Mouse (Mus musculus): Measurements from ENCODE around the gene Tubb5.
A peak's percentile ranks its signal among the peaks of the same experiment; 100 is the strongest.

Tubb5 gene

GRCm38 (mm10) chr17:35838122-35838544, at the start of gene Tubb5:
Tubb5 (minus strand) TSS chr17:35838306.
- peak; percentile 98 for DNase-seq

GRCm38 (mm10) chr17:35887725-35888124, 49.6 kb upstream of the Tubb5 start:
- no peak for DNase-seq

- DNase-seq: no peak
Measured at GRCm38 (mm10) chr17:35883777-35884176, 45.7 kb upstream of the Tubb5 start.

GRCm38 (mm10) chr17:35882924-35883323, 44.8 kb upstream of the Tubb5 start:
- no peak for DNase-seq

- peak; percentile 95 for DNase-seq
Measured at GRCm38 (mm10) chr17:35879245-35880057, 41.3 kb upstream of the Tubb5 start, which contains the start of gene Dhx16. Dhx16 (plus strand) TSS chr17:35879819.

GRCm38 (mm10) chr17:35874721-35875120, 36.6 kb upstream of the Tubb5 start:
- DNase-seq: peak; percentile 71

- DNase-seq: peak; percentile 89
Measured at GRCm38 (mm10) chr17:35873774-35874519, 35.8 kb upstream of the Tubb5 start.

GRCm38 (mm10) chr17:35870884-35871696, 33.0 kb upstream of the Tubb5 start:
- DNase-seq: no peak

GRCm38 (mm10) chr17:35870151-35870883, 32.2 kb upstream of the Tubb5 start:
- DNase-seq: peak; percentile 83

- peak; percentile 72 for DNase-seq
Measured at GRCm38 (mm10) chr17:35869346-35870067, 31.4 kb upstream of the Tubb5 start.

GRCm38 (mm10) chr17:35868961-35869345, 30.8 kb upstream of the Tubb5 start:
- no peak for DNase-seq

GRCm38 (mm10) chr17:35868165-35868820, 30.2 kb upstream of the Tubb5 start:
- DNase-seq: peak; percentile 56

GRCm38 (mm10) chr17:35866911-35867890, 29.1 kb upstream of the Tubb5 start:
- DNase-seq: peak; percentile 57

GRCm38 (mm10) chr17:35866281-35866831, 28.2 kb upstream of the Tubb5 start:
- DNase-seq: peak; percentile 77

GRCm38 (mm10) chr17:35865481-35866280, 27.6 kb upstream of the Tubb5 start, which contains the start of gene Ppp1r18:
Ppp1r18 (plus strand) TSS chr17:35865593.
- DNase-seq: peak; percentile 79

GRCm38 (mm10) chr17:35864832-35865353, 26.8 kb upstream of the Tubb5 start:
- no peak for DNase-seq

- peak; percentile 93 for DNase-seq
Measured at GRCm38 (mm10) chr17:35861198-35861857, 23.2 kb upstream of the Tubb5 start, which contains the start of gene Nrm. Nrm (plus strand) TSS chr17:35861318.

- DNase-seq: no peak
Measured at GRCm38 (mm10) chr17:35860831-35861197, 22.7 kb upstream of the Tubb5 start.
